Mouse (Mus musculus): ENCODE results near the gene Chmp5. TPM values are rescaled to one million over a fixed set of nuclear protein-coding genes. Genes with fewer than 3 reads are reported as not detected.

The Chmp5 gene
- total RNA-seq, 1 experiment from 2014 or later = 78.5 TPM

Small RNA genes within 50 kb of the gene (microRNA-seq; reads per million reads assigned to microRNA genes)
- gene Mir3094 = 0 to 1.7 reads per million in 2 experiments

Other genes with a start within 250 kb of the Chmp5 start
- 17.8 and 18.6 TPM in 2 replicates for gene Aptx, start 245.2 kb upstream of the Chmp5 start, total RNA-seq (2021)
- gene Dnaja1, start 226.3 kb upstream of the Chmp5 start, total RNA-seq (2021) = 287 and 409 TPM in 2 replicates
- gene Smu1, start 190.5 kb upstream of the Chmp5 start, total RNA-seq (2021) = 55.8 and 62.3 TPM in 2 replicates
- gene B4galt1, start 94.4 kb upstream of the Chmp5 start, total RNA-seq (2021) = 69.4 and 70.5 TPM in 2 replicates
- gene Spink4, start 28.4 kb upstream of the Chmp5 start, total RNA-seq (2021) = 2.3 and 2.8 TPM in 2 replicates
- 247 and 248 TPM in 2 replicates for gene Bag1, start 113 bp upstream of the Chmp5 start, total RNA-seq (2021)
- gene Nfx1, start 22.5 kb downstream of the Chmp5 start, total RNA-seq (2021) = 63.1 and 69.5 TPM in 2 replicates
- 62.7 and 67.7 TPM in 2 replicates for gene Aqp7, start 99.7 kb downstream of the Chmp5 start, total RNA-seq (2021)
- gene Aqp3, start 149.8 kb downstream of the Chmp5 start, total RNA-seq (2021) = 2.7 TPM in 1 of 2 replicates, not detected in the other
- gene Nol6, start 176.0 kb downstream of the Chmp5 start, total RNA-seq (2021) = 45.2 and 49.5 TPM in 2 replicates
- gene Ube2r2, start 187.3 kb downstream of the Chmp5 start, total RNA-seq (2021) = 102 and 113 TPM in 2 replicates